Mouse (Mus musculus) urinary bladder, adult 18-20 months (tissue): Measurements from ENCODE around the gene Rnf11.
"Not testable (repeated sequence)": the region's sequence is repeated elsewhere in the genome, so short reads cannot be mapped to it uniquely, and the experiment has no call there.

Source experiments
- DNase-seq, 2 experiments: peaks; one replicate each; pipeline ENCODE4 v3.0.0; 2022; ENCODE audit warnings: low spot score in 2 of 2, mixed read lengths in 2 of 2

Gene Rnf11

DNA sequence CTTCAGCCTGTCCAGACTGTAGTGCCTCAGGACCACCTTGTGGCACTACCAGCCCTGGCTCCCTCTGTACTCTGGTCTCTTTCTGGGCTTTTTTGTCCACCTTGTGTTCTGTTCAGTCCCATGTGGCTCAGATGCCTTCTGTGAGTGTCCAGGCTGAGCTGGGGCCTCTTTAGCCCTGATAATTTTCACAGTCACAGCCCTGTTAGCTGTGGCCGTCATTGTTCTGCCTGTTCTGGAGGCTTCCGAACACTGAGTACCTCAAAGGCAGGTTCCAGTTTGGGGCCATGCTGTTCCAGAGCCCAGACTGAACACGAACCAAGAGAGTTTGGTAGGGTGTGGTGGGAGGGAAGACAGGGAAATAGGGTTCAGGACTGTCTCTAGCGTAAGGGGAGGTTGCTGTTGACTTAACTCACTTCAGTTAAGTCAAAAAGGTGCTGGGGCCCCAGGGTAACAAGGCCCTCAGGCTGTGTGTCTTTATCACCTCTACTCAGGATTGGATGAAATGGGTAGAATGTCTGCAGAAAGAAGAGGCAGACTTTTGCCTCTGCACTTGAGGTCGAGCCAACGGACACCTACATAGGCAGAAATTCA lies 73.1 kb downstream of the Rnf11 start:
- no peak for DNase-seq

DNA sequence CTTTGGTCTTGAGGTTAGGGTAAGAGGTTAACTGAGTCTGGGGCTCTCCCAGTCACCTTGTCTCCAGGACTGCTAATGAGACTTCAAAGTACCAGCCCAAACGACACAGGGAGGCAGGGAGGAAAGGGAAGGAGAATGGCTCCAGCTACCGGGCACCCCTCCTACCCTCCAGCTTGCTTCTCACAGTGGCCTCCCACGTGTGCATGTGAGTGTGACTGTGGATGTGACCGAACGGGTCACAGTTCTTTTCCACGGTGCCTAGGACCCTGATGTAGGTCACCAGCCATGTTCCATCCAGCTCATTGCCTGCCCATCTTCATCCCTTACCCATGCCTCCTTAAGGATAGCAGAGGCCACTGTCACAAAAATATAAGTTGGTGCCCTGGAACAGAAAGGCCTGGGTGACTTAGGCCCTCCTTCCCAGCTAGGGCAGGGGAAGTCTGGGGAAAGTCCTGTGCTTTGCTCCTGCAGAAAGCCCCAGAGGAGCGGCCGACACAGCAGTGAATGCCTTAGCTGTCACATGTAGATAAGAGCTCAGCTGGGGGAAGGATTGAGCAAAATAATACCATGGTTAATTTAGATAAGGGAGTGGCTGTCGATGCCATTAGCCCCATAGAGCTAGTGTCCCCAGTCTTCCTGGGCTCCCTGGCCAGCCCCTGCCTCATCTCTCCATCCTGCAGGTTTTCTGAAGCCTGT lies 73.7 kb downstream of the Rnf11 start:
- DNase-seq = no peak

DNA sequence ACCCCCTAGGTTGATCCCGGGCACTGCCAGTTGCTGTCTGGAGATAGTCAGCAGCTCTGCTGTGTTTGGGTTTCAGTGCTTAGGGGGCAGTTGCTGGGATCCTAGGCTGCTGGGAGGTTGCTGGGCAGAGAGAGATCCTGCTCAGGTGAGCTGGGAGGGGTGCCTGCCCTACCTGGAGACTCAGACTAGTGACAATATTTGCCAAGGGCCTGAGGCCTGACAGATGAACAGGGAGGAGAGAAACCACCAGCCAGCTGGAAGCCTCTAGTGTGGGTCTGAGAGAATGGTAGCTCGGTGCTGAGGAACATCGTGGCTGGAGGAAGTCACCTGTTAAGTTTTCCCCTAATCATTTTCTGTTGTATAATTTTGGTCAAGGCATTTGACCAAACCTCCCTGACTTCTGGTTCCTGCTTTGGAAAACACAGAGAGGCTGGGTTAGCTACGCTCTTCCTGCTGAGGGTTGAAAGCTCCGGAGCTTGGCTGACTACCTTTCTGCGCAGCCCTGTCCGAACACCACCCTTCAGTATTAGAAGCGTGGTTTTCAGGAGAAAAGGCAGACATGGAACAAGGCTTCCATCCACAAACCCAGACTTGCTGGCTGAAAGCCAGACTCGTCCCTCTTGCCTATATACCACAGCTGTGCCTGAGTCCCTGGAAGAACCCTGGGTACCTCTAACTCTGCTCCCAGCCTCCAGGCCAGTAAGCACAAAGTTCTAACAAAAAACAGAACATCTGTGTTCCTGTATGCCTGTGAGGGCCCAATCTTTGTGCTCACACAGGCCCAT lies 76.6 kb downstream of the Rnf11 start:
- DNase-seq = no peak

GRCm38 (mm10) chr4:109407176-109407520 lies 77.4 kb downstream of the Rnf11 start:
- no peak for DNase-seq

DNA sequence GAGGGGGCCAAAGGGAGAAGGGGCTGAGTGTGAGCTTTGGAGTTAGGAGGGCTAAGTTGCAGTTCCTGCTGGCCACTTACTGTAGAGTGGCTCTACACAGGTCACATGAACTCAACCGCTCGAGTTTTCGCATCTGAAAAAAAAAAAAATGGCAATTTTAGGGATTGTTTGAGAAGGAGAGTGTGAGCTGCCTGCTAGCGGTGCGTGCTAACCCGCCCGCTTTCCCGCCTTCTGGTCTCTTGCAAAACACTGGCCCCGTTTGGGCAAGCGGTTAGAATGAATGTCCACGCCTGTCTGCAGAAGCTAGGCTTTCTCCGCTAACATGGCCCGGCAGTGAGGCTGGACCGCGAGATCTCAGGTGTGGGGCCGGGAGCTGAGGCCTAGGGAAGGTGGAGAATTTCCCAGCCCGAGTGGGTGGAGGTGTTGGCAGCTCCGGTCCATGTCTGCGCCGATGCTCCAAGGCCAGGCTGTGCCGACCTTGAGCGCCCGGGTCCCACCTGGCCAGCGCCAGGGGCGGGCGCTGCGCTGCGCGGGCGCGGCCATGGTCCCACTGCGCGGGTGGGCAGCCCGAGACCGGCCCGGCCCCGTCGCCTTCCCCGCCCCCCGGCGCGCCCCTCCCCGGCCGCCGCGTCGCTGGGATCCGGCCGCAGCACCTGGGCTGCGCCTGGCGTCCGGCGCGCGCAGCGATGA lies 77.9 kb downstream of the Rnf11 start, which contains the start of gene Ttc39a:
Gene Ttc39a (plus strand): TSS at position 138 of the 690 bp plus-strand sequence.
- peak; percentile 30 to 53 for DNase-seq

DNA sequence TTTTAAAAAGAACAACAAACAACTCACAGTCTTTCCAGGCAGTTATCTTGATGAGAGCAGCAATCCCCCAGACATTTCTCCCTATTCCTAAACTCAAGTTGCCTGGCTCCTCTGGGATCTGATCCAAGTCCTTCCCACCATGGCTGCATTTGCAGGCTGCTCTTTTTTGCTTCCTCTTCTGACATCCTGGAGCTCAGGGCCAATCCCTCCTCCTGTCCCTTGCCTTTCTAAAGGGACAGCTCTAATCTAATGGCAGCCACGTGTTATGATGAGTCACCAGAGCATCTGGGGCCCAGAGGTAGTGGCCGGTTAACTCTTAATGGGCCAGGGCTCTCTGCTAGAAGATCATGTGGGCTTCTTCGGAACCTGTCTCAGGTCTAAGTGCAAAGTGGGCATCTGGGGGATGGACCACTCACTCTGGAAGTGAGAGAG lies 78.5 kb downstream of the Rnf11 start:
- DNase-seq = peak in 1 of 2 experiments; percentile 56

- no peak for DNase-seq
Observed at GRCm38 (mm10) chr4:109405415-109405814, 79.1 kb downstream of the Rnf11 start.

GRCm38 (mm10) chr4:109404908-109405307 lies 79.6 kb downstream of the Rnf11 start:
- not testable (repeated sequence) for DNase-seq

DNA sequence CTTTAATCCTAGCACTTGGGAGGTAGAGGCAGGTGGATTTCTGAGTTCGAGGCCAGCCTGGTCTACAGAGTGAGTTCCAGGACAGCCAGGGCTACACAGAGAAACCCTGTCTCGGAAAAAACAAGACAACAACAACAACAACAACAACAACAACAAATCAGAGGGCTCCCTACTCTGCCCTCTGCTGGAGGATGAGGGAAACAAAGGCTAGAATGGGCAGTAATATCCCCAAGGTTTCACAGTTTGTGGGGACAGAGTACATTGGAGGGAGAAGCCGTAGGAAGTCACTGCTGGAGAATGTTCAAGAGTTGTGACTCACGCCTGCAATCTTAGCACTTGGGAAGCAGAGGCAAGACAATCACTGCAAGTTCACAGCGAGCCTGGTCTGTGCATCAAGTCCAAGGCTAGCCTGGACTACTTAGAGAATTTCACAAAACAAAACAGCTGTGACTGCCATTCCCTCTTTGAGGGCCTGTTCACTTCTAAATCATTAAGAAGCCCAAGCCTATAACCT lies 83.3 kb downstream of the Rnf11 start:
- DNase-seq = no peak
